1 mouse cellular context compared by ENCODE assay signal in genomic region chr6:4086663-4087454, GRCm38 (mm10).
TF ChIP-seq lines count a peak whose summit lies in the region.

TSS of gene Bet1 (minus strand) at chr6:4086972.

TF ChIP-seq in CH12.LX, 34 proteins besides CTCF, POLR2A, EP300 and RAD21 (continued from another document):
- TF ChIP-seq SIN3A (IDR thresholded peaks at IDR 0.05; ENCODE audit: low read length), result peak; percentile 96
- TF ChIP-seq SMC3 (IDR thresholded peaks at IDR 0.05; ENCODE audit: low read depth, low read length), result no peak
- TF ChIP-seq TCF12 (IDR thresholded peaks at IDR 0.05; ENCODE audit: low read depth, low read length), result peak; percentile 67; the same call in 1 of the 2 replicates
- TF ChIP-seq MEF2A (IDR thresholded peaks at IDR 0.05; ENCODE audit: borderline replicate concordance, low read depth, low read length), result peak; percentile 75
- peak; percentile 96; the same call in 1 of the 2 replicates for TF ChIP-seq KAT2A (IDR thresholded peaks at IDR 0.05; ENCODE audit: insufficient replicate concordance, low read length)
- TF ChIP-seq ZMIZ1 (IDR thresholded peaks at IDR 0.05; ENCODE audit: low read depth, low read length), result peak; percentile 38; the same call in 1 of the 2 replicates
- TF ChIP-seq ZKSCAN1 (IDR thresholded peaks at IDR 0.05; ENCODE audit: borderline replicate concordance, low read depth, low read length), result no peak
- no peak for TF ChIP-seq JUN (IDR thresholded peaks at IDR 0.05; ENCODE audit: insufficient read depth, low read depth, low read length)
- TF ChIP-seq RCOR1 (conservative IDR thresholded peaks at IDR 0.05; ENCODE audit: low read depth, low read length), result no peak
- TF ChIP-seq JUND (conservative IDR thresholded peaks at IDR 0.05; ENCODE audit: low read depth, low read length), result no peak
- TF ChIP-seq MXI1 (IDR thresholded peaks at IDR 0.05; ENCODE audit: low read depth, low read length), result peak; percentile 76; the same call in 1 of the 2 replicates
- TF ChIP-seq CHD1 (IDR thresholded peaks at IDR 0.05; ENCODE audit: low read depth, low read length), result no peak
